Mouse (Mus musculus): ENCODE data around the gene Vac14. TPM values are rescaled to one million over a fixed set of nuclear protein-coding genes. Genes with fewer than 3 reads are reported as not detected.

Vac14 gene
- 10 to 100 TPM; 22.8 to 23.4 TPM for total RNA-seq (2021)
- long read RNA-seq, experiment 1, transcript Vac14-201 (19 exons, 3,069 nt): major isoform, 24 of 86 reads
- long read RNA-seq, experiment 1, partial matches to known transcripts: 3 of 86 reads
- long read RNA-seq, experiment 1, other reads (novel, unspliced or antisense): 59 of 86 reads
- long read RNA-seq, experiment 2, transcript Vac14-201 (19 exons, 3,069 nt): major isoform, 39 of 104 reads
- long read RNA-seq, experiment 2, partial matches to known transcripts: 4 of 104 reads
- long read RNA-seq, experiment 2, other reads (novel, unspliced or antisense): 61 of 104 reads

DNA sequence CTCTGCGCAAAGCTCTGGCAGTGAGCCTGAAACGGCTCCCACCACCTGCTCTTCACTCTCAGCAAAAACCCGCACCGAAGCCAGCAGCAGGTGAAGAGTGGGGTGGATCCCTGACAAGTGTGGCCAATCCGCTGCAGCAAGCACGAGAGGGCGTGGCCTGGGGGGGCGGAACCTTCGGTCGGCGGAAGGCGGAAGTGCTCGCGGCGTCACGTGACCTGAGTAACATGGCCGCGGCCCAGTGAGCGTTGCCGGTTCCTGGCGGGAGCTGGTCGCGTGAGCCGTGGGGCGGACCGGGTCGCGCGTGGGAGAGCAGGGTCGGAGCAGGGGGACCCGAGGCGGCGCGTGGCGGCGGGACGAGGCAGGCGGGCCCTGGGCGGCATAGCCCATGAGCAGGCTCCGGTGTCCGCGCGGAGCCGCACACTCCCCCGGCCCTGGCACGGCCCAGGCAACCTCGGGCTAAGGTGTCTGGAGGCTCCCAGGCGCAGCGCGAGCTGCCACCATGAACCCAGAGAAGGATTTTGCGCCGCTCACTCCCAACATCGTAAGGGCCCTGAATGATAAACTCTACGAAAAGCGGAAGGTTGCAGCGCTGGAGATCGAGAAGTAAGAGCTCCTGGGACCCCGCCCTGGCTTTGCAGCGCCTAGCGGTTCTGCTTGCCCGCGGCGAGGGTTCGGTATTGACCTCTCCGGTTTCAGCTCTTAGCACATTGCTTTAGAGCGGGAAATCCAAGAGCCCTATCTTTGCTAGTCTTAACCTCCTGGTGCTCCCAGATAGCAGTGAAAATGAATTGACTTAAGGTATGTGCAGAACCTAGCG is at the start of gene Vac14:
Vac14 (plus strand) TSS at position 195 of the 817 bp plus-strand sequence.
- peak; percentile 96 to 97 for DNase-seq (ENCODE audit: low spot score in 2 of 2)
- peak within 1 kb of the TSS; percentile 79 for H3K27ac ChIP-seq
- peak within 1 kb of the TSS; percentile 95 for H3K4me3 ChIP-seq
- TF ChIP-seq CTCF (conservative IDR thresholded peaks at IDR 0.05): no peak

DNA sequence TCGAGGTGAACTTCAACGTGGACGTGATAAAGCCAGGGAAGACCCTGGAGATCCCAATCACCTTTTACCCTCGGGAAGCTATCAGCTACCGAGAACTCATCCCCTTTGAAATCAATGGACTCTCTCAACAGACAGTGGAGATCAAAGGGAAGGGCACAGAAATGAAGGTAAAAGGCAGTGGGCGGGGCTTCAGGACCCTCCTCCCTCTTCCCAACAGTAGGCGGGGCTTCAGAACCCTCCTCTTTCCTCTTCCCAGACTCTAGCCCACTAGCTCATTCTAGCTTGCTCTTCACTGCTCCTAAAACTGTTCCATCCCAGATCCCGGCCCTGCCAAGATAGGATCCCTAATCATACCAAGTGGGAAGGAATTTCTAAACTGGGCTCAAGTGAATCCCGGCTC is 25.7 kb upstream of the Vac14 start:
- no peak for DNase-seq (ENCODE audit: low spot score in 2 of 2)
- Histone ChIP-seq H3K27ac (no peak overlapping the region), H3K4me3 (no peak overlapping the region)
- no peak for TF ChIP-seq CTCF (conservative IDR thresholded peaks at IDR 0.05)

DNA sequence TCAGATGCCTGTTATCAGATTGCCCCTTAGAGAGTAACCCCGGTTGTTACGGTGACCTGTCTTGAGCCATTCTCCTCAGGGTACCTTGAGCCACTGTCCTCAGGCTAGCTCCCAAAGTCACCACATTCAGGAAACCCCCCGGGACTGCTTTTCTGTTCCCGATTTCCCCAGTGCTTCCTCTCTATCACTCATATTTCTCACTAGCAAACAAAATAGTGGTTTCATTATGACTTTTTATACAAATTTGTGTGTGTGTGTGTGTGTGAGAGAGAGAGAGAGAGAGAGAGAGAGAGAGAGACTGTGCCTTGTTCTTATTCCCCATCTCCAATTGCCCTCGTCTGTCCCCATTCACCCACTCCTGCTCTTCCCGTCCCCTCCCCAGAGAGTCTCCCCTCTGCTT is 24.2 kb upstream of the Vac14 start:
- H3K27ac ChIP-seq: no peak overlapping the region
- no peak overlapping the region for H3K4me3 ChIP-seq
- no peak for TF ChIP-seq CTCF (conservative IDR thresholded peaks at IDR 0.05)
- DNase-seq (ENCODE audit: low spot score in 2 of 2): no peak

DNA sequence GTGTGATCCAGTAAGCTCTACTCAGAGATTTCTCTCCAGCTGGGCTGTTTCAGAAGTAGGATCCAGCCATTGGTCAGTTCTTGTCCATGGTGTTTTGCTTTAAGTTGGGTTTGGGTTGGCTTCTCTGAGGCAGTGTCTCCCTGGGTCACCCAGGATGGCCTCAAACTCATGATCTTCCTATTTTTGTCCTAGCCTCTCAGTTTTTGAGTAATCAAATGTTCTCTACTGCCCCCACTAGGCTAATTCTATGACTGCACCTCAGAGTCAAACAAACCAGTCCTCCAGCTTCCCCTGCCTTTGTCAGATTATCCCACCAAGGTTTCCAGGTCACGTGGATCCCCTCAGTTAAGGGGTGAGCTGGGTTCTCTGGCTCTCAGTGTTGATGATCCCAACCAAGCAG is 13.8 kb upstream of the Vac14 start:
- no peak overlapping the region for H3K4me3 ChIP-seq
- no peak overlapping the region for H3K27ac ChIP-seq
- peak; percentile 32 to 68 for DNase-seq (ENCODE audit: low spot score in 2 of 2)
- TF ChIP-seq CTCF (conservative IDR thresholded peaks at IDR 0.05): peak; percentile 84

DNA sequence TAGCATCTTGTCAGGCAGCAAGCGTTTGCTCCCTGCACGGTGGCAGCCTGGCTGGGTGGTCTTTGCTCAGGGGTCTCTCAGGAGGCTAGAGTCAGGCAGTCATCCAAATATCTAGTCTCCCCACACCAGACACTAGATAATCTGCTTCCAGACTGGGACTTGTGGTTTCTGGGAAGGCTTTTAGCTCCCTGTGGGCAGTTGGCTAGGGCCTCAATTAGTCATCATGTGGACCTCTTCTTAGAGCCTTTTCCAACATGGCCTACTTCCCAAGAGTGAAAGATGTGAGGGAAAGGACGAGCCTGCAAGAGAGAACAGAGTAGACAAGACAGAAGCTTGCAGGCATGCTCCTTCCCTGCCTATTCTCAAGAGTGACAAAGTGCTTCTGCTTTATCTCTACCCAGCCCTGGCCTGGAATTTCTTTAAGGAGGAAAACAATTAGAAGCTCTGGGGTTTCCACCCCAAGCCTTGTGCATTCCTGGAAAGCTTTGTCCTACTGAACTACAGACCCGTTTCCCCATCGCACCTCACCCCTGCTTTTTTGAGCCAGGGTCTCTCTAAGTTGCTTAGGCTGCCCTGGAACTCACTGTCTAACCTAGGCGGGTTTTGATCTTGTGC is 12.9 kb upstream of the Vac14 start:
- no peak for TF ChIP-seq CTCF (conservative IDR thresholded peaks at IDR 0.05)
- DNase-seq (ENCODE audit: low spot score in 2 of 2): no peak
- H3K27ac ChIP-seq: no peak overlapping the region
- no peak overlapping the region for H3K4me3 ChIP-seq

DNA sequence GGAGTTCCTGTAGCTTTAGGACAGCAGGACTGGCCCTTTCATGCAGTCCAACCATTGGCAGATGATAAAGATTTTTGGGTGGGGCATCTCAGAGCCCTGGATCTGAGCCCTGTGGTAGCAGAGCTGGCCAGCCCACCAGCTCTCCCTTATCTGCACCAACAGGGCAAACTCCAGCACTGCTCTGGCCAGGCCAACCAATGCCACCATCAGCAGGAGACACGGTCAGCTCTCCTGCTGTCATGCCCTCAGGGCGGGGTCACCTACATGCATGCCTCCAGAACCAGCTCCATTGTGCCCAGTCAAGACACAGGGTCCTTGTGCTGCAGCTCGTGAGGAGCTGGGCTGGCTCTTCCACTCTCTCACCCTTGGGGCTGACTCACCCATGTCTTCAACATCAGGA is 2.7 kb upstream of the Vac14 start:
- Histone ChIP-seq H3K27ac (no peak overlapping the region), H3K4me3 (no peak overlapping the region)
- no peak for DNase-seq (ENCODE audit: low spot score in 2 of 2)
- no peak for TF ChIP-seq CTCF (conservative IDR thresholded peaks at IDR 0.05)

DNA sequence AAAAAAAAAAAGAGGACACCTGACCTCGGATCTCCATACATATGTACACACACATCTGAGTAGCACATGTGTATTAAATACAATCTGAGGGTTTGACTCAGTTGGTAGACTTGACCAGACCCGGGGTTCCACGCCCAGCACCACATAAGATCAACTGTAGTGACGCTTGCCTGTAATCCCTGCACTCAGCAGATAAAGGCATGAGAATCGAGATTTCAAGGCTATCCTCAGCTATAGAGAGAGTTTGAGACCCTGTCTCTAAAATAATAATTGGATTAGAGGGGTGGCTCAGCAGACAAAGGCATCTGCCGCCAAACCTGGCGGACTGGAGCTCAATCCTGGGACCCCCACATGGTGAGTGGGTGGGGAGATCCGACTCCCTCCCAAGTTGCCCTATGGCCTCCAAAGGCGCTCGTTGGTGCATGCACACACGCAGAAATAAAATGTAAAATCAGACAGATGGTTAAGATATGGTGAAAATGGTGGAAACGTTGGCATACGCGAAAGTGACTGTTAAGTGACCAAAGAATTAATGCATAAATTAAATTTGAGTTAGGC is 505 bp upstream of the Vac14 start:
- TF ChIP-seq CTCF (conservative IDR thresholded peaks at IDR 0.05): no peak
- no peak for DNase-seq (ENCODE audit: low spot score in 2 of 2)
- peak overlapping the region; percentile 73 for H3K27ac ChIP-seq
- H3K4me3 ChIP-seq: peak overlapping the region; percentile 95

DNA sequence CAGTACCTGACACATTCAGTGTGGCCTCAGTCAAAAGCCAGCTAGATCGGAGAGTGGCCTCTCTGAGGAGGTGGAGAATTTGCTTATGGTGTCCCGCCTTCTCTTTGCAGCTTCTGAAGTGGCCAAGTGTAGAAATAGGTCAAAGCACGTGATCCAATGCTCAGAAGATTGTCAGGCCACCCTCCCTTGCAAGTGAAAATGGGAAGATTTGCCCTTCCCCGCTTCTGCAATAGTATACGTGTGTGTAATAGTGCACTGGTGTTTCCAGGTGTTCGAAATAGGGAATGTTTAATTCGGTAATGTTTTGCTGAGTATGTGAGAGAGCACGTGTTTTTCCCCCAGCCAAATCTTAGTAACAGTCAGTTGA is 806 bp downstream of the Vac14 start:
- peak overlapping the region; percentile 95 for H3K4me3 ChIP-seq
- no peak for DNase-seq (ENCODE audit: low spot score in 2 of 2)
- H3K27ac ChIP-seq: peak overlapping the region; percentile 79; the same call in 1 of the 2 replicates
- no peak for TF ChIP-seq CTCF (conservative IDR thresholded peaks at IDR 0.05)

DNA sequence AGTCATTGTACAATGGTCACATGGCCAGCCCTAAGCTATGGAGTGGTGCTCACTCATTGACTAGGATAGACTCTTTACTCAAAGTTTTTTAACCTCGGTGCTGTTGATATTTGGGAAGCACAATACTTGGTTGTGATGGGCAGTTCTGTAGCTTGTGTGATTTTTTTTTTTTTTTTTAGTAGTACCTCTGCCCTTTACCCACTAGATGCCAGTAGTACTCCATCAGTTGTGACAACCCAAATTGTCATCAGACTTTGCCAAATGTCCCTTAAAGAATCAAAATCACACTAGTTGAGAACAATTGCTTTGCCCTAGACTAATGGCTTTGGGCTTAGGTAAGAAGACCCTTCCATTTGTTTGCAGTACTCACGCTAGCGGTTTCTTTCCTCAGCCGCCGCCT is 1.5 kb downstream of the Vac14 start:
- no peak for DNase-seq (ENCODE audit: low spot score in 2 of 2)
- 0 out of 2 replicates have a peak overlapping the region, but pooled peaks have one; percentile 95 for H3K4me3 ChIP-seq
- peak; percentile 73 for TF ChIP-seq CTCF (conservative IDR thresholded peaks at IDR 0.05)
- no peak overlapping the region for H3K27ac ChIP-seq

DNA sequence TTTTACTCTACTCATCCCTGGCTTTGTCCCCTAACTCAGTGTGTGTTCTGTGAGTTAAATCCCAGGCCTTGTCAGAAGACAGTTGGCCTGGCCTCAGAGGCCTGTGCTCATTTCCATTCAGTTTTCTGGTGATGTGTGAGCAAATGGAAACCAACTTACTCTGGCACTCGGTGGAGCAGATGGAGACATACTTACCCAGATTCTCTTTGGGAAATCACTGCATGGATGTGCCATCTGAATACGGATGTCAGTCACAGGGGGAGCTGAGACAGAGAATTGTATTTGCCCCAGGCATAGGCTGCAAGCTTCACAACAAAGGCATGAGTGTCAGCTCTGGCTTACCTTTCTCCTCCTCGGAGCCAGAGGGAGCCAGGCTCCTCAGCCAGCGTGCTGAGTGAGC is 8.0 kb downstream of the Vac14 start:
- DNase-seq (ENCODE audit: low spot score in 2 of 2): peak; percentile 37 to 55
- 0 out of 2 replicates have a peak, but pooled peaks have one; percentile 4 for TF ChIP-seq CTCF (conservative IDR thresholded peaks at IDR 0.05)
- H3K4me3 ChIP-seq: no peak overlapping the region
- no peak overlapping the region for H3K27ac ChIP-seq

DNA sequence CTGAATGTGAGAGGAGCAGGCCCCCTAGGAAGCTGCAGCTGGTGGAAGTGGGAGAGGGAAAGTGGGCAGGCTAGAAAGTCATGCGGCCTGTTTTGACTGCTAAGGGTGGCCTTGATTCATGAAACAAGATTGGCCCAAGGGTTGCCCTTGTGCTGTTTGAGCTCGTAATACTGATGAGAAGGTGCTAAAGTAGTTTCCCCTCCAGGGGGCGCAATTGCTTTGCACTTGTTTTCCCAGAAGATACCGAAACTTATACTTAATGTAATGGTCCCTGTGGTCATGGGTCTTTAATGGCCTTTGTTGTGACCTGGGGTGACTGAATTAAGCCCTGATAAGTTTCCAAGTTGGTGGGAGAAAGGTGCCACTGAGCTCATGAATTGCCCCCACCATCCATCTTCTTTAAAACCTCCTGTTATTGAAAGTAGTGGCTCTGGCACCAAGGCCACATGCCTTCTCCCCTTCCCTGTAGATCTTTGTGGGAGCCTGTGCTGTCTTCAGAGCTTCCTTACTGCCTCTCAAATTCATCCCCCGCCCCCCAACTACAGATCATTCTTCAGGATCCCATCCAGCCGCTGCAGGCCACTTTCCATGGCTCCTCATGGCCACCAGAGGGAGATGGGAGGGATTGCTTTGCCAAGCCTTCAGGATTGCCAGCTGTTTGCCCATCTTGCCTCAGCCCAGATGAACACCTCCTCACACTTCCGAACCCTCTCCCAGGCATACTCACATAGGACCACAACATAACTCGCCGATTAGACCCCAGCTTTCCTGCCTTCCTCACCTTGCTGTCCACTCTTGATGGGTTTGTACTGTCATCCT is 11.1 kb downstream of the Vac14 start:
- DNase-seq (ENCODE audit: low spot score in 2 of 2): peak in 1 of 2 experiments; percentile 68
- TF ChIP-seq CTCF (conservative IDR thresholded peaks at IDR 0.05): peak; percentile 76
- Histone ChIP-seq H3K4me3 (no peak overlapping the region), H3K27ac (no peak overlapping the region; the same call in 1 of the 2 replicates)

DNA sequence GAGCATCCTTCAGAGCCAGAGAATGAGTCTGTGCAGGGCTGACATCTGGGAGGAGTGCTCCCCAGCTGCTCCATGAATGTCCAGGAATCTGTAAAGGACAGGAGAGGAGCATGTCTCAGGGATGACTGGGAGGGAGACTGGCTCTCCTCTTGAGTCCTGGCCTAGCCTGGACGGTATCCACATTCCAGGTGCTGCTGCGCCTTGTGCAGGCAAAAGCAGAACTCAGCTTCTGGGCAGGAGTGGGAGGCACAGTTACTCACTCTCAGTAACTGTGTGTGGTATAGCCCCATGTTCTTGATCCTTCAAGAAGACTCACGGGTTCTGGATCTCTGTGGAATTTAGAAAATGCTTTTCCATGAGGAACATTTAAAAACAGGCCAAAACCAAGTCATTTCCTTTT is 11.7 kb downstream of the Vac14 start:
- DNase-seq (ENCODE audit: low spot score in 2 of 2): no peak
- no peak for TF ChIP-seq CTCF (conservative IDR thresholded peaks at IDR 0.05)
- H3K27ac ChIP-seq: no peak overlapping the region
- H3K4me3 ChIP-seq: no peak overlapping the region
